Mouse (Mus musculus) brain, embryonic 14.5 days (tissue): ENCODE results near the gene Aph1c.

Experiments used
- CTCF ChIP-seq: fragments of 200-500 bp; IDR thresholded peaks from 2 replicates; pipeline ENCODE4 v1.5.1; 2012; ENCODE audit warnings: inconsistent platforms, mild to moderate bottlenecking, moderate library complexity, borderline replicate concordance; ENCODE audit not compliant: insufficient read depth, insufficient read length; ENCODE audit errors: extremely low read depth
- POLR2A ChIP-seq: fragments of 200-500 bp; IDR thresholded peaks from 2 replicates; pipeline ENCODE4 v1.6.1; 2012; ENCODE audit warnings: mild to moderate bottlenecking, inconsistent platforms, borderline replicate concordance; ENCODE audit not compliant: poor library complexity, insufficient read depth, insufficient read length, severe bottlenecking; ENCODE audit errors: extremely low read depth

DNA sequence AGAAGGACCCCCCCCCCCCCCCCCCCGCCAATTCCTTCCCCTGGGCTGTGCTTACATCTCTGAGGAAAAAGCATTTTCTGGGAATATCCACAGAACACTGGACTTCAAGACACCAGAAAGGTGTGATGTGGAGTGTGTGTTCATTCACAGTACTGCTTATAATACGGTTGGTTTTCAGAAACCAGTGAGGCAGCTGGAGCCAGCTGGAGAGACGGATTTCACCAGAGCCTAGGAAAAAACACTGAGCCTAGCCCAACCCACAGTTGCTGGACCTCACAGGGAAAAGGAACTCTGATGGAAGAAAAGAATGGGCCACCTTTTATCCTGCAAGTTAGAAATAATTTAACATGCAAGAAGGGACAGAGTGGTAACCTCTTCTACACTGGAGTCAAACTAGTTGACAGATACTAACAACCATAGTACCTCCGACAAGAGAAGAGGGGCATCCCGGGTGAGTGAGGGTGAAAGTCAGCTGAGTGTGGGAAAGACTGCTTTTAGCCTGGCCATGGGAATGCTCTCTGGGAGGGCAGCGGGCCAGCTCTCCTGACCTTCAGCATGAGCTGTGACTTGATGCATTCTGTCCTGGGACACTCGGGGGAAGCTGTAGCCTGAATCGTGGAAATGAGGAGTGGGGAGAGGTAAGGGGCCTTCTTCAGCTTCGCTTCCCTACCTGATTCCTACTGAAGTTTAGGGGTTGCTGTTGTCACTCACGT is 37.6 kb upstream of the Aph1c start:
- TF ChIP-seq POLR2A (no peak), CTCF (no peak)
